Mouse (Mus musculus): ENCODE measurements around the gene Rplp1.
A peak's percentile ranks its signal among the peaks of the same experiment; 100 is the strongest.

Rplp1 gene

DNA sequence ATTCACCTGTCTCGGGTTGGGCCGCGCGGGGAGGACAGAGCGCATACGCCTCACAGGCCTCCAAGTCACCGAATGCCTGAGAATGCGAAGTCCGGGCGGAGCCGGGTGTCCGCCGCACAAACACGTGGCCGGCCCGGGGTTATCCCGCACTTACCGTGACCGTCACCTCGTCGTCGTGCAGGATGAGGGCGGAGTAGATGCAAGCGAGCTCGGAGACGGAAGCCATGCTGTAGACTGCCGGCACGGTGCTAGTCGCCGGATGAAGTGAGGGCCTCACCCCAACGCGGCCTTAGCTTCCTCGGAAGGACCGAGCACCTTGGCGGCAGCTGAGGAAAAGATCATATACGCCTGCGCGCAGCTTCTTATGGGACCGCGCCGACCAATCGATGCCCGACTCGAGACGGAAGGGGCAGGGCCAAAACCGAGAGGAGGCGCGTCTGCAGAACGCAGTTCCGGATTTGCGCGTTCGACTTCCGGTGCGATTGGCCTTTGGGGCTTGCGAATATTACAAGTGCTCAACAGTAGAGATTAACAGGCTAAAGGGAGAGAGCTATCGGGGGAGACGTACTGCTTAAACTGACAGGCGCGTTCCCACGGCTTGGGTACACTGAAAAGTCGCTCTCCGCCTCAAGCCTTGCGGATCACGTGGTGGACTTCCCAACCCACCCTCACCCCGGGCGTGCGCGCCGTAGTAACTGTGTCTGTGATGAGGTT, at the start of gene Rplp1:
Rplp1 (minus strand) TSS at position 340 of the 714 bp plus-strand sequence.
- DNase-seq (ENCODE audit: low read depth), result peak; percentile 96

DNA sequence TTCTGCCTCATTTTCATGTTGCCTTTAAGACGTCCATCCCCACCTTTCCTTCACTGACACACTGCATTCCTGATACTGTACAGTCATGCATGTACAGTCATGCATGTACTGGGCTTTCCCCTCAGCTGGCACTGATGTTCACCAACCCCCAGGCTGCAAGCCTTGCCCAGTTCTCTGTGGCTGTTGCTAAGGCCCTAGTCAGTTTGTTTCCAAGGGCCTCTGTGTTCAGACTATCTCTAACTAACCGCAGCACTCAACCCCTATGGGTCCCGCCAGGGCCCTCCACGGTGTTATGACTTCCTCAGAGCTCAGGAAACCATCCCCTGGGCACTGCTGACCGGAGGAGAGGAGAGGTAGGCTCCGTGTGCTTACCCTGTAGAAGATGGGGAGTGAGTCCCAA, 49.0 kb upstream of the Rplp1 start:
- DNase-seq (ENCODE audit: low read depth), result no peak

DNA sequence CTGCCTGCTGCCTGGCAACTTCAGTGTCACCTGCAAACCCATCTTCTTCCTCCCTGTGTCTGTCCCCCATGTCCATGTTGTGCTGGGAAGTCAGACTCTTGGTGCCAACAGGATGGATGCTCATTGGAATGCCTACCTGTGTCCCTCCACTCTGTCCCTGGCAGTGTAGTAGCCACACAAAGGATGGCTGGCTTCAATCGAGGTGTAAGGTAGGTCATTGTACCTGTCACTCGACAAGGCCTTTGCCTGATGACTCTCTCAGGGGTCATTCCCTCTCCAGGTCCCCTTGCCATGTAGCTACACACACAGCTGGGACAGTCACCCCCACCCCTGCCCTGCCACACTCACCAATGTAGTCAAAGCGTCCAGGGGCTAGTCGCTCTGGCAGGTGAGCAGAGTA, 46.8 kb upstream of the Rplp1 start:
- no peak for DNase-seq (ENCODE audit: low read depth)

DNA sequence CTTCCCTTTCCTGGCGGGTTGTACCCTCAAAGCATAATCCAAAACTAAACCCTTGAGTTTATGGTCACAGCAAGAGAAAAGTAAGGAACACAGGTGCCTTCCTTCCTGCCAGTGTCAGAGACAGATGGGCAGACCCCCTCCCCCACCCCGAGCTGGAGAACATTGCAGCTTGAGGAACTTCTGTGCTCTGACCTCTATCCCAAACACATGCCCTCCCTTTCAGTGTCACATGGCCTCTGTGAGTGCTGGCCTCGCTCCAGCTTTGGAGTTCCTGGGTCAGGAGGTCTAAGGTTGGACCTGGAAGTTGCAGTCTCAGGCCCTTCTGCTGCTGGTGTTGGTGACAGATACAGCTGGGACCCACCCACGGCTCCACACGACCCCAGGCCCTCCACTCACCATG, 46.4 kb upstream of the Rplp1 start:
- DNase-seq (ENCODE audit: low read depth), result no peak

DNA sequence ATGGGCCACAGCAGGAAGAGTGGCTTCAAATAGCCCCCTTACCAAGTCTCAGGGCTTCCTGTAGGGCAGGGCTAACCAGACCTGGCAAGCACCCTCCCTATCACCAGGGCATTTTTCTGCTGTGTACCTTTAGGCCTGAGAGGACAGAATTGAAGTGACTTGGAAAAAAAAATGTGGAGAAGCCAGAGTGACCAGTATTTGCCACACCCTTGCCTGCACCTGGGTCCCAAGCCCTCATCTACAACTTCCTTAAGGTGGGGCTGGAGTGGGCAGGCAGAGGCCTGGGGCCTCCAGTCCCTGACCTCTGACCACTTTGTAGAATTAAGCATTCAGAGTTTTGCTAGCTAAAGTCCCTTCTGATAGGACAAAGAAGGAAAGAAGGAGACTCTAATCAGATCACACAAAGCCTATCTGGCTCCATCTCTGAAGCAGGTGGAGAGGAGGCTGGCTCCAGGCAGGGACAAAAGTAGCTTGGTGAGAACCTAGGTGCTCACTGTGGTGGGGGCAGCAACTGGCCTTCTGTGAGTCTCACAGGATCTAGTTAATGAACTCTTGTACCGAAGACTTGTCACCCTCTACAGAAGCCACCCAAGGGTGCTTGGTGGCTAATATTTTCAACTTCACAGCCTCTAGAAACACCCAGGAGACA, 45.7 kb upstream of the Rplp1 start:
- DNase-seq (ENCODE audit: low read depth), result no peak

DNA sequence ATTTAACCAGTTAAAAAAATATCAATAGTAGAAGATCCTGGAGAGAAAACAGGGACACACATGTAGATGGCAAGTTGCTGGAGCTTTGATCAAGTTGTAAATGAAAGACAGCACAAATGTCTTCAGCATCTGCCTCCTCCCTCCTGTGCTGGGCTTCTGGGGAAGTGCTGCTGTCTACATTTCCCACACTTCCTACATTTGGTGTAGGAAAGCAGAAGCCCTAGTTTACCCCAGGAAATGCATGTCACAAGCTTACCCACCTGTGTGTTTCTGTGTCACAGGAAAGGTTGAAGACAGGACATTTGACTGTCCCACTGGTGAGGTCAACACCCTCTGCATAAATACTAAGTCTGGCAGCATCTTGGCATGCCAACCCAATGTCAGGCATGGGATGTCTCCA, 40.4 kb upstream of the Rplp1 start:
- DNase-seq (ENCODE audit: low read depth), result no peak

DNA sequence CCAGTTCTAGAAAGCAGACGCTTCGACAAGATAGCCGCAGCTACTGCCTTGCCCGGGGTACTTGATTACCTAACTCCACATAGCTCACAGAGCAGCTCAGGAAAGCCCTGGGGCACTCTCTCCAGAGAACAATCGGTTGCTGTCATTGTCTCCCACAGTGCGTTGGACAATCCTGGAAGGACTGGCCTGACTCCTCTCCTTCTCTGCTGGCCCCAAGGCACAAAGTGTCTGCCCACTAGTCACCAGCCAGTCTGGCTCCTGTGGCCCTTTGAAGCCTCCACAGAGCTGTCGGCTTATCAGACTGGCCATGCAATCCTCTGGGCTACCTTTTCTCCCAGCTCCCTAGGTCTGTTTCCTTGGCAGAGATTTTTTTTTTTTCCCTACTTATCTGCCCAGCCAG, 37.9 kb upstream of the Rplp1 start:
- DNase-seq (ENCODE audit: low read depth), result no peak

DNA sequence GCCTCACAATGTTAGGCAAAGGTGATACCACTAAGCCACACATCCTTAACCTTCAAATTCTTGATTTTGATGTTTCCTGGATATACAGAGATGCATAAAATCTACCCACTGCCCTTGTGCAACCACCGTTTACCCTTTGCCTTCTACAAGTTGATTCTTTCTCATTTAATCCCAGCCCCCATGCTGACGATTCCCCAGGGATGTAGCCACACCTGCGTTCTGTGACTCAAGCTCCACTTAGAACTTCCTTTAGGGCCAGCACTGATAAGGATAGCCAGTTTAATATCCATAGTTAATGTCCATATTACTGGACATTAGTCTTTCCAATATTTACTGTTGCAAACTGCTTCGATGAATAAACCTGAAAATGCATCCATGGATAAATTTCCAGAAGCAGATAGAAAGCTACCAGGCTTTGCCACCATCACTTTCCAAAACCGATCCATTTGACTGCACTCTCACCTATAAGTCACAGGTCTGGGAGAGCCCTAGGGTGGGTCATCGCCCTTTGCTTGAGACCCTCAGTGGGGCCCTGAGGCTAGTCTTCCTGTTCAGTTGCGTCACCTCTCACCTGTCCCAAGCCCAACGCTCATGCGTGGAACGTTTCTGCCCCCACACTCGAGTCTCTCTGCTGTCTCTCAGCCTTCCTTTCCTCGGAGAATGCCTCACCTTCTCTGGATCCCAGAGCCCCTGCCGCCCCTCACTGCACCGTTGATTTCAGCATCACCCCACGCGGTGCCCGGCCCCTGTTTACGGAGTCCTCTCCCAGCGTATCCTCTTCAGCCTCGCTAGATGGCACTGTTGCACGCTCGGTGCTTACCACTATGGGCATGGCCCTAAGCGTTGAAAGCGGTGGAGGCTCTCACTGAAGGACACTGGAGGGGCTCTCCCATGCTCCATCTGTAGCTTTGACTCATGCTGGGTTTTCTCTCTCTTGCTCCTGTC, 33.3 kb upstream of the Rplp1 start:
- peak; percentile 87 for DNase-seq (ENCODE audit: low read depth)

DNA sequence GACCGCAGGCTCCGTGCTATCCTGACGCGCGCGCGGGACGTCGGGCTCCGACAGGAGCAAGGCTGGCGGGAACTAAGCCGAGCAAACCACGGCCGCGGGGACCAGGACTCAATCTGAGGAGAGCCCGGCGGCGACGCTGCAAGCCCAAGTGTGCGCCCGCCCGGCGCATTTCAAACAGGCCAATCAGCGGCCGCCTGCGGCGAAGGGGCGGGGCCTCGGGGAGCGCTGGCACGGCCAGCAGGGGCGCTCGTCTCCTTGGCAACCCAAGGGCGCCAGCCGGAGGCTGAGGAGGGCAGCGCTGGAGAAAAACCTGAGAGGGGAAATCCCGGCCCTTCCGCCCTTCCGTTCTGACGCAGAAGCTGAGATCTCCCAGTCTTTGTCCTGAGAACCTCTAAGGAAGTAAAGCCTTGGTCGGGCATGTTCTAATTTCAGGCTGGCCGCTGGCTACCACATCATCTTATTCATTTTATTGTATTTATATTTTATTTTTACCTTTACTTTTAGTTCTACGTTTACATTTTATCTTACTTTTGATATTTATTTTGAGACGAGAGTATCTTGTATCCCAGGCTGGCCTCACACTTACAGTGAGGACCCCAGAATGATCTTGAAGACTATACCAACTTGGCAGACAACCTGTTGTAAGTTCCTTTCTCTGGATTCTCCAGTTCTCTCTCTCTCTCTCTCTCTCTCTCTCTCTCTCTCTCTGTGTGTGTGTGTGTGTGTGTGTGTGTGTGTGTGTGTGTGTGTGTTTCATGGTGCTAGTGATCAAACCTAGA, 32.5 kb upstream of the Rplp1 start, which contains the start of gene Kif23:
Kif23 (minus strand) TSS at position 152 of the 779 bp plus-strand sequence.
- peak; percentile 93 for DNase-seq (ENCODE audit: low read depth)

DNA sequence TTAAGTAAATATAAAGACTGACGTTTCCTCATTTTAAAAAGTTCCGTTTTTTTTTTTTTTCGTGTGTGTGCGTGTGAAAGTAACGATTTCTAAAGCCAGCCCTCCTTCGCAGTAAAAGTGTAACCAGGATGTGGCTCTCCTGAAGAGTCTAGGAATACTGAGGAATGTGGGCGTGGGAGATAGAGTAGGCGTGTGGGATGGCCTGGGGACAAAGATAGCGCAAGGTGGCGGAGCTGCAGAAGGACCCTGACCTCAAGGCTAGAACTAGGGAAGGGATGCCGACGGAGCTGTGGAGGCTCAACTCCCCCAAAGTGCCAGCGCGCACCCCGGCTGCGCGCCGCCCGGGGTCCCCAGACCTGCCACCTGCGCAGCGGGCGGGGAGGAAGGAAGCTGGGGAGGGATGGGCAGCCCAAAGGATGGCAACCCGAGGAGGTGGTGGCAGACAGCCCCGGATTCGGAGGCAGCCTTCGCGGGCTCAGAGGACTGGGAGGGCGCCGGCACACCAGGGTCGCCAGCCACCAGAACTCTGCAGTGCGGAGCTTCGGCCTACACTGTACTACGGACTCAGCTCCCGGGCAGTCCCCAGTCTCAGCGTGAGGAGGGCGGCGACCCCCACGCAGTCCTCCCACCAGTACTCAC, 31.8 kb upstream of the Rplp1 start:
- DNase-seq (ENCODE audit: low read depth), result no peak

DNA sequence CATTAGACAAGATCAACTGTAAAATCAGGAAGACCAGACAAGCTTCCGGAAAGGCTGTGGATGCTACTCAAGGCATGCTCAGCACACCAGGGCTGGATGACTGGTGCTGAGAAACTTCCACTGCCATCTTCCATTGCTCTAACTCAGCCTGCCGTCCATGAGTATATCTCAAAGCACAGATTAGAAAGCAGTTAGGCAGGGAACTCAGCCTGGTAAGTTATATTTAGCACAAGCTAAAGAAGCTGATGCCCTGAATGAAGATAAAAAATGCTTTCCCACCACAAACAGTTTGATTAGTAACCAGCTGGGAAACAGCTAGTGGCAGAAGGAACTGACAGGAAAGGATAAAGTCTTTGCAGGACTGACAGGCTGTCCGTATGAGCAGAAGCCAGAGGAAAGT, 26.7 kb upstream of the Rplp1 start:
- no peak for DNase-seq (ENCODE audit: low read depth)

DNA sequence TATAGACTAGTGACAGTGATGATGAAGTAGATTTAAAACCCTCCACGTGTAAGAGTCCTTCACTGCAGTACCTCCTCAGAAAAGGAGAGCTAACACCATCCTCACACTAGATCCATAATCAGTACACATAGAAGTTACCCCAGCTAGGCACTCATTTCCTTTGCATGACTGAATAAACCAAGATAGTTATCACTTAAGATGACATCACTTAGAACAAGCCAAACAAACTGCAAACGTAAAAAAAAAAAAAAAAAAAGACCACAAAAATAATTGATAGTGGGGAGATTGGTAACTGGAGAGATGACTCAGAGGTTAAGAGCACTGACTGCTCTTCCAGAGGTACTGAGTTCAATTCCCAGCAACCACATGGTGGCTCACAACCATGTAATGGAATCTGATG, 19.0 kb upstream of the Rplp1 start:
- DNase-seq (ENCODE audit: low read depth), result no peak

DNA sequence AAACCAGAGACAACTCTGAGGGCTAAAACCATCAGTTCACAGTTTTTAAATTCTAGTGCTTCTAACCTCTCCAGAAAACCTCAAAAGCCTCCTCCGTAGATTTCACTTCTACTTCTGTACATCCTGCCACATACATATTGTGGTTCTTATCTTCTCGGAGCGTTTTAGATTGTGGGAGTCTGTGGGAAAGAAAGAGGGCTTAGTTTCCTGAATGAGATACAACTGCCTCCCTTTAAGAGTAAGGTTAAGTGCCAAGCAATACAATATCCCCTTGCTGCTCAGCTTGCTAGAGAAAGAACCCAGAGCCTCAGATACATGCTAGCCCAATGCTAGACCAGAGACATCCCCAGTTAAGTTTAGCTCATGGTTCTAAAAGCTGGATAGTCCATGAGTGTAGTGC, 17.7 kb upstream of the Rplp1 start:
- no peak for DNase-seq (ENCODE audit: low read depth)

DNA sequence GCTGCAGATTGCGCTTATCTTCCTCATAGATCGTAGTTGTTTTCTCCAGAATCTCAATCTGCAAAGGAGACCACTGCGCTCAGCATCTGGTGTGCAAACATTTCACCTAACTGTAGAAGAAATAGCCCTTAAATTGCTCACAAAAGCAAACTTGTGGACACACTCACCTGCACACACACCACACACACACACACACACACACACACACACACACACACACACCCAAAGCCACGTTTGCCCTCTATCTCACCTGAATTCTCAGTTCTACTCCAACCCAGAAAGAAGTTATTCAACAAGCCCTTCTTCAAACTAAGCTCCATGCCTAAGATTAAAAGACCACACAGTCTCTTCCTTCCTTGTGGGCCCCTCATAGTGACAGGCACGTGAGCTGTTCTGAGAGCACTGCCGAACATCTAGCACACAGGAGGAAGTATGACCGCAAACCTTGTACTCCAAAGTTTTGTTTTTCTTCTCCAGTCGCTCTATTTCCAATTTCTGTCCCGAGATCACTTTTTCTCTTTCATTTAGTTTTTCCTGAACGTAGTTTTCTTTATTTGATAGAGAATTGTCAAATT, 10.8 kb upstream of the Rplp1 start:
- DNase-seq (ENCODE audit: low read depth), result no peak

DNA sequence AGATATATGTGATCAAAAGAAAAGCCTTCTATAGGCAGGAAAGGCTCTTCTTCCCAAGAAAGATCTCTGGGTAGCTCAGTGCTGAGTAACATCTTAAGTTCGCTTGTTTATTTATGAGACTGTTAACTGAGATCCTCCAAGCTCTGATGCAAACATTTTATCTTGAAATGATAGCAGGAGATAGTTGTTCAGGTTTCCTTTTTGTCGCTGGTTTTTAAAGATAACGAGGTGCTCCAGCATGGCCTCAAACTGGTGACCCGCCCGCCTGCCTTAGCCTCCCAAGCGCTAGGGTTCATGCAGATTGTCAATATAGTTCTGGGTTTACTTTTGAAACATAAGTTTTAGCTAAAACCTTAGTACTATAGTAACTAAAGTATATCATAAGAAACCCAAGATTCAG, 6.0 kb upstream of the Rplp1 start:
- no peak for DNase-seq (ENCODE audit: low read depth)

DNA sequence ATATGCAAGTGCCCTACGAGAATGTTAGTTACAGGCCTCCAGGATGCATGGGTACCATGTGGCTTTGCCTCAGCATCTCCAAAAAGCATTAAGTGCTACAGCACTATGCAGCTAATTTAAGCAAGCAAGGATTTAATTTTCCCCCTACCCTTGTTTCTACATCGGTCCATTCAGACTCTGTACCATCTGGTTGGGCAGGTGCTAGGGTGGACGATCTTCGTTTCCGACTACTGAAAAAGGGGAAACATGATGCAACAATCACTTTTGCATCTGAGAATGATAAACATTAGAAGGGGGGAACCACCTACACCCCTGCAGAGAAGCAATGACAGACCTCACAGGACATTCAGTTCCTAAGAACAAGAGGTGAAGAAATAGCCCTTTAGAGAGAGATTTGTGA, 5.1 kb upstream of the Rplp1 start:
- no peak for DNase-seq (ENCODE audit: low read depth)

DNA sequence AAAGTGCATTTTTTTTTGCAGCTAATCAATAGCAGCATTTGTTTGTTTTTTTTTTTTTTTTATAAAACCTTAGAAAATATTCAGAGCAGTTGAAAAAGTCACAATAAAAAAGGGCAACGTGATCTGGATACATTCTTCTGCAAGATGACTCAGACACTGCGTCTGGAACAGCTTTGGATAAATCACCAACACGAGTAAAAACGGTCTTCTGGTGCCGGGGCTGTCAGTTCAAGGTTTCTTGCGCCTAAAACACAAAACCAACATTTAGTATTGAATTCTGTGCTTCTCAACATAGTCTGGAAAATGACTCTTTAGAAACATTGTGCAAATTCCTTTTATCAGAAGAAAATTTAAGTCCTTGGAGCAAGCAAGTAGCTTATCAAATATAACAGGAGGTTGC, 3.1 kb upstream of the Rplp1 start:
- DNase-seq (ENCODE audit: low read depth), result no peak

DNA sequence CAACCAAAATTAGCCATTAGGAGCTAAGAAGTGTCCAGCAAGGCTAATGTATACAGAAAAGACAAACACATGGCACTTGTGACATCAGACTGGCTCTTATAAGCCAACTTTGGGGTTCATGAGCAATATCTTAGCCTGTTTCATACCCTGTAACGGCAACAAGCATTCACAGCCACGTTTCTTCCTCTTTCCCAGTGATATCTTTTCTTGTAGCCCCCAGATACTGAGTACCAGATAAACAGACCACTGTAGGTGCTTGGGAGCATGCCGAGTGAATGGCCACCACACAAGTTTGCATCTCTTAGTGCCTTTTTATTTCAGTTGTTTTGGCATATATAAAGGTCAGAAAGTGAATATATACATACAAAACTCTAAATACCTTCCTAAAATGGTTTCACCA, 2.6 kb upstream of the Rplp1 start:
- DNase-seq (ENCODE audit: low read depth), result no peak

DNA sequence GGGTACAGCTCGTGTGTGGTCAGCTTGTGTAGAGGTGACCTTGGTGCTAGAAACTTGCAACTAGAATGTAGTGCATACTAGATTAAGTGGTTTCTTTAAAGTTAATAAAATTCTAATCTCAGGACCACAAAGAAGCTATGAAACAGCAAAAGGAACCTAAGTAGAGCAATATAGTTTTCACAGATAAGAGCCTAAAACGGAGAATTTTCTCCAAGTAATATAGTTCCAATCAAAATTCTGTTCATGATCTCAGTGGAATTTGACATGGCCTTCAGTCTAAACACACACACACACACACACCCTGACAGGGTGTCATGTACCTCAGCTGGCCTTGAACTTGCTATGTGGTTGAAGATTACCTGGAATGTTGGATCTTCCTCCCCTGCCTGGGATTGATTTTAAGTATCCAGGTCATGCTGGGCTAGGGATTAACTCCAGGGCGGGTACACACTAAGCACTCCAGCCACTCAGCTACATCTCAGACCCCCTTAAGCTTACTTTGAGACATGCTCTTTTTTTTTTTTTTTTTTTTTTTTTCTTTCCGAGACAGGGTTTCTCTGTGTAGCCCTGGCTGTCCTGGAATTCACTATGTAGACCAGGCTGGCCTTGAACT, 1.2 kb upstream of the Rplp1 start:
- no peak for DNase-seq (ENCODE audit: low read depth)

DNA sequence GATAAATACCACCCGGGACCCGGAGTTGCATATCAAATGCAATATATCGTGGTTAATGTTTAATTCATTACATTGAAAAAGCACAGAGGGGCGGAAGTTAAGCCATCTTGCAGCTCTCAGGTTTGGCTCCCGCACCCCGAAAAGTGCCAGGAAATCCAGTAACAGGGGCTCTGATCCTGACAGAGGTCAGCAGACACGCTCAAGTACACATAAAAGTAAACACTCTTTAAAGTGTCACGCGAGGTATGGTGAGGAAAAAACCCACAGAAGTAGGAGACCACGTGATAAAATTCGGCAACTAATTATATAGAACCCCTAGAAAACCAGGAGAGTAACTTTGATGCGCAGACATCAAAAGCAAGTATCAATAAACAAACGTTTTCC, 567 bp upstream of the Rplp1 start:
- no peak for DNase-seq (ENCODE audit: low read depth)
